Mouse (Mus musculus) G1E (cell line): ENCODE results near the gene Slc22a8.

ENCODE experiments used
- CTCF ChIP-seq: IDR thresholded peaks from 2 replicates; pipeline ENCODE4 v1.5.1; 2012; ENCODE audit warnings: low read depth, low read length, inconsistent platforms, mixed read lengths
- GATA1 ChIP-seq: IDR thresholded peaks from 2 replicates; pipeline ENCODE4 v1.6.1; 2012; ENCODE audit warnings: borderline replicate concordance, low read length, inconsistent platforms, mixed read lengths

DNA sequence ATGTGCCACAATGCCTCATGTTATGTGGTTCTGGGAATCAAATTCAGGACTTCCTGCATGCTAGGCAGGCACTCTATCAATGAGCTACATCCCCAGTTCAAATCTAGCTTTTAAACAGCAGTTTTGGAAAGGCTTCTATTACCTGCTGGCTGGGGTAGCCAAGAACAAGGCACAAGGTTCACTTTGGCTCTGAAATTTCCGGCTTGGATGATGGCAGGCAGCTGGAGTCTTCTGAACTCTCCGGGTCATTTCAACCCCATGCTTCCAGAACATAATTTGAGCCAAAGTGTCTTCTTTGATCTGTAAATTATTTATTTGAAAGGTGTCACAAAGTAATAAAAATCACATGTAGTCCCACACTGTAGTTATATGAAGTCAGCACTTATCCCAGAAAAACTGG is 22.1 kb downstream of the Slc22a8 start:
- TF ChIP-seq GATA1, result no peak
- TF ChIP-seq CTCF, result no peak
